Mouse (Mus musculus) embryonic fibroblast, embryonic 13.5 days (primary cell): ENCODE data around the gene Fbxl12.

Source experiments
- CTCF ChIP-seq: IDR thresholded peaks from 2 replicates; pipeline ENCODE4 v1.5.1; 2011; ENCODE audit warnings: mild to moderate bottlenecking, control low read depth, low read length, moderate library complexity, borderline replicate concordance; ENCODE audit not compliant: insufficient read depth
- POLR2A ChIP-seq: IDR thresholded peaks from 2 replicates; pipeline ENCODE4 v1.6.1; 2011; ENCODE audit warnings: low read depth, mild to moderate bottlenecking, control low read depth, low read length, moderate library complexity

DNA sequence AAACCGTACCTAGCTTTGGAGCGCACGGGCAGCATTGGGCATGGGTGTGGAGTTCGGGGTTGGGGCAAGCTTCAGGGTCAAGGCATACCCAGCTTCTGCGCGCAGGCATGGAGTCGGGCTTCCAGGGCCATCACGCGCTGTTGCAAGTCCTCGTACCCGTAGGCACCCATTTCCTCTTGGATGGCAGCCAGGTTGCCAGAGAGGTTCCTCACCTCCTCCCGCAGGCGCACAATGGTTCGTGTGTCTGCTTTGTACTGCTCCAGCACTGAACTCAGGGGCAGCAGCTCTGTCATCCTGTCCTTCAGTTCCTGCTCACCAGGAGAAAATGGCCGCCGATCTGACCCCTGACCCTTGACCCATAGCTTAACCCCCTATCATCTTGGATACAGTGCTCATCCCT is 27.5 kb upstream of the Fbxl12 start:
- TF ChIP-seq POLR2A = no peak
- no peak for TF ChIP-seq CTCF
